Mouse (Mus musculus) lung, postnatal 36 days (tissue): ENCODE results near the gene Rbm7.
"Not testable (repeated sequence)": the region's sequence is repeated elsewhere in the genome, so short reads cannot be mapped to it uniquely, and the experiment has no call there.

ENCODE experiments used
- DNase-seq: peaks from one replicate; pipeline ENCODE4 v3.0.0; 2022; ENCODE audit warnings: mixed read lengths

Rbm7 gene

DNA sequence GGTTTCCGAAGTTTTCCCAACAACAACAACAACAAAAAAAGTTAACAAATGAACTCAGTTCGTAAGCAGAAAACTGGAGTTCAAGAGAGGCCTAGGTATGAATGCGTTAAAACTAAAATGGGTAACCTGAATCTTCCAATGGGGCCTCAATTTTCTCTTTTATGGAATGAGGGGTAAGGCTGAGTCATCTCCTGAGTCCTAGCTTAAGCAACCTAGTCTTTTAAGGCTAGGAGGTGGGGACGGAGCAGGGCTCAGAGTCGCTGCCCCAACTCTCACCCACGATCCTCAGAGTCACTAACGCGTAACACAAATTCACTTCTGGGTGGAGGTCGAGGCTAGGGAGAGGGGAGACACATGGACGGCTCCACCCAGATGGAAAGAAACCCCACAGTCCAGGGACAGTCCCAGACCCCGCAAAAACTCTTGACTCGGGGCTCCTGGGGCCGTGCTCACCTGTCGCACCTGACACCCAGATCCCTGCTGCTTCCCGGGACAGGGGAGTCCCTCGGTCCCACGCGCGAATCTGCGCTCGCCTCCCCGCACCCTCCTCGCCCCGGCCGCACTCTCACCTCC is 15.2 kb downstream of the Rbm7 start:
- DNase-seq: no peak

DNA sequence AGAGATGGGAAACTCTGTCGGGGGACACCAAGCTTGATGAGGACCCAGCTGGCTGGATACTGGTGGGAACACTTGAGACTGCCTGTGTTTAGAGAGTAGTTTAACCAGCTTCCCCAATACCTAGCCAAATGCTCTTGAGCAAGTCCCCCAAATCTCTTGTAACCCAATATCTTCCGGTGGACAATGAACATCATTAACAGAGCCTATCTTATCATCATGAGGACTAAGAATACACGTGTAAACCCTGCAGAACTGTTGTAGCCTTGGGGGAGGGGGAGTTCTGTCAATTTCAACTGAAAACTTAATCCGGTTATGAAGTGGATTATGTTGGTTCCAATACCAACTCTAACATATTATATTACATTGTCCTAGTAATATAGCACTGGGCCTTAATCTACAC is 16.3 kb downstream of the Rbm7 start:
- DNase-seq: no peak

DNA sequence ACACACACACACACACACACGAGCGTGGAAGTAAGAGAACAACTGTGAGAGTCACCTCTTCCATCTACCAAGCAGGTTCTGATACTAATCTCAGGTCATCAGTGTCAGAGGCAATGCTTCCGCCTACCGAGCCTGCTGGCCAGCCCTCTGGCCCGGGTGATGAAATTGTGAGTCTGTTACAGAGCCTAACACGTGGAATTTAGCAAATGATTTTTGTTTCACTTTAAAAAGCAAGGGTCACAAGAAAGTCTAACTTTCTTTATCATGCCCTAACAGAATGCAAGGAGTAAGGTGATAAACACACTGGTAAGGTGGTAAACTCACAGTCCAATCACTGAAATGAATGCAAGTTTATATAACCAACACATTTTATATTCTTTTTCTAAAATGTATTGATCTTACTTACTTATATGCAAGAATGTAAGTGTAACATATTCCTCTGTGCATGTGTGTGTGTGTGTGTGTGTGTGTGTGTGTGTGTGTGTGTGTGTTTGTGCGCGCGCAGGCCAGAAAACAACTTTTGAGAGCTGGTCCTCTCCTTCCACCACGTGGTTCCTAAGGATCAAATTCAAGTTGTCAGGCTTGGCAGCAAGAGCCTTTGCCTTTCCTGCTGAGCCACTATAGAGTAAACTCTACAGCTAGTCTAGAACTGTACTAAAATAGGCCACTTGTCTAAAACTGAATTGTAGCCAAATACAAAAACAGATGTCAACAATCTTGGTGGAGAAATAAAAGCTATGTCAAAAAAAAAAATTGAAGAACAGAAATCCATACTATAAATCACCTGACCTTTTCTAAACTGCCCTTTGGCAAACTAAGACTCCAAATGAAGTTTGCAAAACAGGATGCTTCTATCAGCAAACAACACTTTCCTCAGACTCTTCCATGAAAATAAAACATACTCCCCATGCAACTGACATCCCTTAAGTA is 18.6 kb downstream of the Rbm7 start:
- peak; percentile 65 for DNase-seq

DNA sequence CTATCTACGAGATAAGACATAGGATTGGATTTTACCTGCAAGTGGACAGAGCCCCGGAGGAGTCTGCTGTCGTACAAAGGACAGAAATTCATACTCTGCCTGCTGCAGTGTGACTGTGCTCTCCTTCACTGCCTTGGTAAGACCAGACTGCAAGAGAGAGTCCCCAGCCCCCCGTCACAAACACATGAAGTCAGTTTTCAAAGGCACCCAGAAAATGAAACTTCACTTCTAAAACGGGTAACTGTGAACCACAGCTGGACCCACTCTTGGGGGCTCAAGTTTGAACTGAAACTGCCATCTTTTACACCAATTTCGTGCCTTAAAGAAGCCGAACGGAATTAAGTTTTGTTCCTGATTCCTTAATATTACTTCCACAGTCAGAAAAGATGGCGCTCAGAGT is 20.7 kb downstream of the Rbm7 start:
- no peak for DNase-seq

DNA sequence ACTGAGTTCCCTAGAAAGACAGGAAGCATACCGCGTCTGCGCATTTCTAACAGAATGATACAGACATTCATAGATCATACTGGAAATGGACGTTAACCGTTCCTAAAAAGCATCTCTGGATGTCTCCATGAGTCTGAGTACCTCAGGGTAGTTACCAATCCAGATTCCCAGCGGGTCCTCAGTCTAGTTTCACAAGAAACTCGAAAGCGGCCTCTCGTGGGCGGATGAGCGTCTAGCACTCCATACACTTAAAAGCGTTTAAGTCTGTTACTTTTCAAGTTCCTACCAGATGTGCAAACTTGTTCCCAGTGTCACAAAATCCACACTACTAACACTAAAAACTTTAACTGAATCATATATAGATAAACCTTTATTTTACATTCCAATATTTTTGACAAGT is 22.0 kb downstream of the Rbm7 start:
- no peak for DNase-seq

DNA sequence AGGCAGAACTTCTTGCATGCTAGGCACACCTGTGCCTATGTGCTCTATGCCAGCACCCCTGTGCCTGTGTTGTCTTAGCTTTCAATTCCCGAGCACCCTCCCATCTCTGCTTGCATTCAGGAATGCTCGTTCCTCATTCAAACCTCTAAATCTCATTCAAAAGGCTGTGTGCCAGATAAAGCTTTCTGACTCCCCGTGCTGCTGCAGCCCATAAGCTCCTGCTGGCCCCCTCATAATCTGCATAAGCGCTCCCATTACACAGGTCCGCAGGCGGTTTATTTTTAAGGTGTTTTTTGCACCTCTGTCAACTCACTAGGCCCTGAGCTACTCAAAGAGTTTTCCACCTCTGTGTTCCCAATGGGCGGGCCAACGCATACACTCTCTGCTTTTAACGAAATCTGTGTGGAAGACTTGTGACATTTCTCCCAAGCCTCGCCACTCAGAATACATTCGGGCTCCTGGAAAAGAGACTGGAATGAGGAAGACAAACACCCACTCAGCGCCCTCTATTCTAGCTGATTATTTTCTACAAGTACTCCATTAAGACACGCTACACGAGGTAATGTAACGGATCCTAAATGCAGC is 22.6 kb downstream of the Rbm7 start:
- peak; percentile 35 for DNase-seq

DNA sequence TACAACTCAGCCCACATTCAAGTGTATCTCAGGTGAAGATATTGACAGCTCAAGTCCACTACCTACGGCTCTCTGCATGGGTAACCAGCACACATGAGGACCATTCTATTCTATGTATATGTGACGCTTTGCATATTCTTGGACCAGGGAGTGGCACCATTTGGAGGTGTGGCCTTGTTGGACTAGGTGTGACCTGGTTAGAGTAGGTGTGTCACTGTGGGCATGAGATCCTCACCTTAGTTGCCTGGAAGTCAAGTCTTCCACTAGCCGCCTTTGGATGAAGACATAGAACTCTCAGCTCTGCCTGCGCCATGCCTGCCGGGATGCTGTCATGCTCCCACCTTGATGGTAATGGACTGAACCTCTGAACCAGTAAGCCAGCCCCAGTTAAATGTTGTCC is 27.6 kb downstream of the Rbm7 start:
- not testable (repeated sequence) for DNase-seq

DNA sequence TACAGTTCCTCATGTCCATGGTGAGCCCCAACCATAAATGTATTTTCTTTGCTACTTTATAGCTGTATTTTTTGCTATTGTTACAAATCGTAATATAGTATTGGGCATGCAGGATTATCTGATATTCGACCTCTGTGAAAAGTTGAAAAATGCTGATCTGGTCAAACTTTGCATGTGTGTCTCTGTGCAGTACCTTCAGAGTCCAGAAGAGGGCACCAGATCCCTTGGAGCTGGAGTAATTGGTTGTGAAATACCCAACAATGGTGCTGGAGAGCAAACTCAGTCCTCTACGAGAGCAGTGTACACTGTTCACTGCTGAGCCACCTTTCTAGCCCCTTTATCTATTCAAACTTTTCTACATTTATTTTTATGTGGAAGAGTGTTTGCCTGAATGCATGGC is 28.3 kb downstream of the Rbm7 start:
- DNase-seq: peak; percentile 92

DNA sequence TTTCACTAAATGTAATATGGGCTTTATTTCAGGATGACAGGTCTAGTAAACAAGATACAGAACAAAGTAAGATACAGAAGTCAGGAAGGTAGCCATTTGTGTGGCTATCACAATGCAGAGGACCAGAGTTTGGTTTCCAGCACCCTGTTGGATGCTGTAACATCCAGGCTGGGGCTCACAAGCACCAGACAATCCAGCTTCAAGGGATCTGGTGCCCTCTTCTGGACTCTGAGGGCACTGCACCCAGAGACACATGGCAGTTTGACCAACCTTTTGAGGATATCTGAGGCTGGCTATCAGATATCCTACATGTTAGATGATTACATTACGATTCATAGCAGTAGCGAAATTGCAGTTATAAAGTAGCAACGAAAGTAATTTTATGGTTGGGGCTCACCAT is 29.4 kb downstream of the Rbm7 start:
- no peak for DNase-seq

DNA sequence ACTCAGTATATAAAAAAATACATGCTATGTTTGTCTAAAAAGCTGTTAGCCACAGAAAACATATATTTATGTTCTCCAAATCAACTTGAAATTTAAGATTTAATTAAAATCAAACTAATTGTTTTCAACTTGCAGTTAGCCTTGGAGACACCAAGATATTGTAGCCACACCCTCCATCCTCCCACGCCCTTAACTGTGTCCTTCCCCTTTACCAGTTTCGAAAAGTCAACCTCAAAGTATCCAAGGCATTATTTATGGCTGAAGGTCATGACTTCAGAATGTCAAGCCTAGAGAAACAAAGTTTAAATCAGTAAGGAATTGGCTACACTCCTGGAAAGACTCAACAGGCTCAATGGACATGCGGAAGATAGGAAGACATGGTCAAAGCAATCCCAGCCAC is 33.6 kb downstream of the Rbm7 start:
- peak; percentile 58 for DNase-seq

DNA sequence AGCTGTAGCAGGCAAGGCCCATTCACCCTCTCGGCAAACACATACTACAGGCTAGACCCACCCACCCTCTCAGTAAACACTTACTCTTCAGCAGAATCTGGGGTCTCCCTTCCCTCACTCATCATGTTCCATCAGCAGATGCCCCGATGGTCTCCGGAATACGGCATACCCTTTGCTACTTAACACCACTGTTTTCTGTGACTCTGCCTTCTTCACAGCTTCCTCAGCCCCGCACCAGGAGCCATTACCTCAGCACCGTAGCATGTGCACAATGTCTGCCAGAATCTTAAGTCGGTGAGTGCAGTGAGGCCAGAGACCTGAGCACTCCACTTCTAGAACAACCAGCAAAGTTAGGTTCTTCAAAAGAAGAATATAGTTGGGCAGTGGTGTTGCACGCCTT is 34.4 kb downstream of the Rbm7 start:
- no peak for DNase-seq

DNA sequence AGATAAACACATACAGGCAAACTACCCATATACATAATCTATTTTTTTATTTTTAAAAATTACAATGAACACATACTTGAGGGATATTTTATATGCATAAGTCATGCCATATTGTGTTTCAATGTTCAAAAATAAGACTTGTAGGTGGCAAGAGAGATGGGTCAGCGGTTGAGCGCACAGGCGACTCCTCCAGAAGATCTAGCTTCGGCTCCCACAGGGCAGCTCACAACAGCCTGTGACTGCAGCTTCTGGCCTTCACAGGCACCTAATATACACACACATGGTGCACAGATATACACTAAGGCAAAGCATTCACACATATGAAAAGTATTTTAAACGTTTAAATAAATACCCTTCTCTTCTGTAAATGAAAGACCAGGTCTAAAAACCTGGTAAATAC is 35.7 kb downstream of the Rbm7 start:
- DNase-seq: no peak

DNA sequence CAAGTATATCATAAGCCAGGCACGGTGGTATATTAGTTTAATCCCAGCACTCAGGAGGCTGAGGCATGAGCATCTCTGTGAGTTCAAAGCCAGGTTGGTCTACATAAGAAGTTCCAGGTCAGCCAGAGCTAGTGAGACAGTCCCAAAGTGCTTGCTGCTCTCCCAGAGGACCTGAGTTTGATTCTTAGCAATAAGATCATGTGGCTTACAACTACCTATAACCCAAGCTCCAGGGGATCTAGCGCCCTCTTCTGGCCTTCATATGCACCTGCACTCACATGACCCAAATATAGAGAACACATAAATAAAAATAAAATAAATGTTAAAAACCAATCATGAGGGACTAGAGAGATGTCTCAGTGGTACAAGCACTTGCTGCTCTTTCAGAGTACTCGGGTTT is 36.2 kb downstream of the Rbm7 start:
- no peak for DNase-seq

DNA sequence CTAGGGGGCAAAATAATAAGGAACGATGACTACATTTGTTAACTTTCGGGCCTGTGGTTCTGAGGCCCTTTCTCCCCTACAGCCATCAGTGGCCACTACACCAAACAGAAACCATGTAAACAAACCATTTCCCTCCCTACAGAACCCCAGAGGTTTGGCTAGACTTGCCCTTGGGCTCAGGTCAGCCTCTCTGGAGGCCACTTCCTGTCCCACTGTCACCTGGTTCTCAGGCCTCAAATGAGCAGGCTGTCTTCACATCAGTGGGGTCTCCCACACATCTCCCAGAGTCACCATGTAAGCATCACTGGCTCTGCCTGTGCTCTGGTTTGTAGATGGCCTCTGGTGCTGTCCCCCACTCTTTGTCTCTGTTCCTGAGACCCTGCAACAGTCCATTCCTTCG is 39.1 kb downstream of the Rbm7 start:
- no peak for DNase-seq

DNA sequence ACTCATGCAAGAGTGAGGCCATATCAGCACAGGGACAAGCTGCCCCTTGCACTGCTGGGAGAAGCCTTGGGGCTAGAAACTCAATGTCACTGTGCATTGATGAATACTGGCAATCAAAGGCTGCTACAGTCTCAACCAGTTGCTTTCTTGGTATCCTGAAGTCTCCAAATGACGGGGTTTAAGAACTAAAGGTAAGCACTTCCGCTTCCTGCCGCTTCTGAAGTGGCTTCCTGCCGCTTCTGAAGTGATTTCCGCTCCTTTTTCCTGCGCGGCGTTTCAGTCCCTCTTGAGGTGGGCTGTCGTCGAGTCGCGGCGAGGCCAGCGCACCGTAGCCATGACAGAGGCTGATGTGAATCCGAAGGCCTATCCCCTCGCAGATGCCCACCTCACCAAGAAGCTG is 45.0 kb downstream of the Rbm7 start:
- DNase-seq: no peak

DNA sequence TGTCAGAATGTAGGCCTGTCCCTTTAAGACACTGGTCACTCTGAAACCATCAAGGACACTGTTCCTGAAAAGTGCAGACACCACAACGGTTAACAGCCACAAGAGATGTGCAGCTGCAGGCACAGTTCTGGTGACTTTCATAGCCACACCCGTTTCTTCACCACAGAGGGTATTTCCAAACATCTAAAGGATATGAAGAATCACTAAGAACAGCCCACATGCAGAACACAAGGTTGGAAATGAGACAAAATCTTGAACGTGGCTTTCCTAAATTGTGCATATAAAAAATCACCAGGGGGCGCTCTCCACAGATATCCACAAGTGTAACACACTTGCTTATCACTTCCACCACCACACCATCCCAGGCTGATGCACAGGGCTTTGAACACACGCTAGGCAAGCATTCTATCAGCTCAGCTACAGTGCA is 47.3 kb downstream of the Rbm7 start:
- DNase-seq: peak; percentile 71

DNA sequence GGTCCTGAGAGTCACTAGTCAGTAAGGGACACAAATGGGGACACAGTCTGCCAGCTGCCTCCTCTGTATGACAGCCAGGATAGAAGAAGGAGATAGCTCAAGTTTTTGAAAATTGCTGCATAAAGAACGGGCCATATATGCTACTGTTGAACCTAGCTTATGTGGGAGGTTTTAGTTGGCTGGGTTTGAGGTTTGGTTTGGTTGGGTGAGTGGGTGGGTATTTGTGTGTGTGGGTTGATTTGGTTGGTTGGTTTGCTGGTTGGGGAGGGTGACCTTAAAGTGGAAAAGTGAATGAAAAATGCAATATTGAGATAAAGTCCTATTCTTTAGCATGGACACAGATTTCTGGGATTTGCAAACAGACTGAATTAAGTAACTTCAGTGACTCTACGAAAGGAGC is 50.3 kb downstream of the Rbm7 start:
- DNase-seq: no peak

DNA sequence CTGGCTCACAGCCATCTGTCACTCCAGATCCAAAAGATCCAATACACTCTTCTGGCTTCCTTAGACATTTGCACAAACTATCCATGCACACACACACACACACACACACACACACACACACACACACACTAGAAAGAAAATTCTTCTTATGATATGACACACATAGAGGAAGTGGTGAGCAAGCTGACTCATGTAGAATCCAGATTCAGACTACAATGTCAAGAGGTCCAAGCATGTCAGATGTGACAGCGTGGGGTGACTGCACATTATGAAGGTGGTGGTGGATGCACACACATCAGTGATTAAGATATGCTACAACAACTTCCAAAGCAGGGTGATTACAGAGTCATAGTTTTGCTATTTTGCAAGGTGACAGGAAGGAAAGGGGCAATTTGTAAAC is 51.2 kb downstream of the Rbm7 start:
- DNase-seq: no peak
